Mouse (Mus musculus) heart, postnatal 14 days (tissue): ENCODE results near the gene Pde4b. TPM values are rescaled to one million over a fixed set of nuclear protein-coding genes. Genes with fewer than 3 reads are reported as not detected.
A peak's percentile ranks its signal among the peaks of the same experiment; 100 is the strongest.

ENCODE experiments used
- DNase-seq, 2 experiments: peaks; one replicate each; pipeline ENCODE4 v3.0.0; 2021 to 2022
- intact Hi-C: fragments of 180-260 bp; cut with DNase I; formaldehyde crosslinking; loops from one replicate; pipeline ENCODE4 v1.15.1; 2025
- total RNA-seq, 2 experiments: library from RNA; stranded (reverse); gene quantifications; 2 replicates each; pipeline ENCODE4 v1.2.3; 2021

The Pde4b gene
- total RNA-seq, 2 experiments from 2014 or later: 45.3 to 46.5 TPM

DNA sequence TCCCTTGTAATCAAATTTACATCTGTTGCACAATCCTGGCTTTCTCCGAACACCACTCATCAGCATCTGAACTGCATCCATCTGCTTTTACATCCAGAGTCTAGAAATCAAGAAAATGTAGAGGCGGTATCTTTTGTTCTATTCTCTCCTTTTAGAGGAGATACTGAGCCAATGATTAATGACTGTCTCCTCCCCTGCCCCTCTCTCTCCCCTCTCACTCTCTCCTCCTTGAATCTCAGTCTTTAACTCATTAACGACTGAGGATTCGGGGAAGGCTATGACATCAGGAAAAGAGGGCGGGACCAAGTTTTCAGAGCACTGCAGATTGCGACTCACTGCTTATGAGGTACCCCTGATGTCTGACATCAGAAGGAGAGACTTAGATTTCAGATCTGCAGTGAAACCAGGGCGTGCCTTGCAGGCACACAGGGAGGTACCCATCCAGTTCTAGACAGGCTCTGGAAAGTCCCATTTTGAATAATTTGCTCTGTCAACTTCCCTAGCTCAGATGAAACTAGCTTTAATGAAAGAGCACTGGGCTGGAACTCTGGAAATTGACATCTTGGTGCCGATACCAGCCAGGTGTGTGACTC lies 433.4 kb downstream of the Pde4b start:
- DNase-seq: no peak
- intact Hi-C loops: no loop called here

- intact Hi-C loops: no loop called here
- DNase-seq: no peak
These were observed 434.1 kb downstream of the Pde4b start for GRCm38 (mm10) chr4:102521434-102521833.

- DNase-seq: no peak
- intact Hi-C loops: no loop called here
These were observed 440.0 kb downstream of the Pde4b start for GRCm38 (mm10) chr4:102527361-102527760.

DNA sequence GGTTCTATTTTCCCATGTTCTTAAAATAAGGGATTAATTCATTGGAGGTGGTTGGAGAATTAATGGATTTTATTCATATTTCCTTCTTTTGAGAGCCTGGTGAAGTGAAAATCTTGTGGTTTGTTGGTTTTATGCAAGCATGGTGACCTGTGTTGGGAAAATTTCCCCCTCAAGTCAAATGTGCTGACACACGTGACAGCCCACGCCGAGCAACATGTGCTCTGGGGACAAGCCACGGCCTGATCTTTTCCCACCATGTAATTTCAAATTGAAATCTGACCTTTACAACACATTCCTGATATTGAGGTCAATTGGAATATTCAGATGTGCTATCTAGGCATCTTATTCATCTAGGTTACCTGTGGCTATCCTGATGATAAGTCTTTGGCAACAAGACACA lies 443.5 kb downstream of the Pde4b start:
- DNase-seq: no peak
- intact Hi-C loops: no loop called here

DNA sequence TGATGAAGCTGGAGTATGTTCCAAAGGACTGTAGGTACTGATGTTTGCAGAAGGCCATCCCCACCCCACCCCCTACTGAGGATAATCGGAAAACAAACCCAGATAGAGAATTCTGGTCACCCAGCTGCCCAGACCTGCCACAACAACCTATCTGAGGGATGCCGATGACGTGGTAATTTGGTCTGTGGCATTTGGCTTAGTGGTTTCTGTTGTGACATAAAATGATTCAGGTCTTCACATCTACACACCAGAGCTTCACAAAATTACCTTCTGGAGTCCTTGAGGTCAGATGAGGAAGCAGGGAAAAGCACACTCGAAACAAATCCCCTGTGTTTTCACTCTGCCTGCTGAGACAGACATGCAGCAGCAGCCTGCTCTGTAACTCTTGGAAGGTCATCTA lies 444.4 kb downstream of the Pde4b start:
- intact Hi-C loops: loop anchor here (2.0 kb wide), 1 partner anchor 21 kb away; no protein-coding TSS in a partner anchor

DNA sequence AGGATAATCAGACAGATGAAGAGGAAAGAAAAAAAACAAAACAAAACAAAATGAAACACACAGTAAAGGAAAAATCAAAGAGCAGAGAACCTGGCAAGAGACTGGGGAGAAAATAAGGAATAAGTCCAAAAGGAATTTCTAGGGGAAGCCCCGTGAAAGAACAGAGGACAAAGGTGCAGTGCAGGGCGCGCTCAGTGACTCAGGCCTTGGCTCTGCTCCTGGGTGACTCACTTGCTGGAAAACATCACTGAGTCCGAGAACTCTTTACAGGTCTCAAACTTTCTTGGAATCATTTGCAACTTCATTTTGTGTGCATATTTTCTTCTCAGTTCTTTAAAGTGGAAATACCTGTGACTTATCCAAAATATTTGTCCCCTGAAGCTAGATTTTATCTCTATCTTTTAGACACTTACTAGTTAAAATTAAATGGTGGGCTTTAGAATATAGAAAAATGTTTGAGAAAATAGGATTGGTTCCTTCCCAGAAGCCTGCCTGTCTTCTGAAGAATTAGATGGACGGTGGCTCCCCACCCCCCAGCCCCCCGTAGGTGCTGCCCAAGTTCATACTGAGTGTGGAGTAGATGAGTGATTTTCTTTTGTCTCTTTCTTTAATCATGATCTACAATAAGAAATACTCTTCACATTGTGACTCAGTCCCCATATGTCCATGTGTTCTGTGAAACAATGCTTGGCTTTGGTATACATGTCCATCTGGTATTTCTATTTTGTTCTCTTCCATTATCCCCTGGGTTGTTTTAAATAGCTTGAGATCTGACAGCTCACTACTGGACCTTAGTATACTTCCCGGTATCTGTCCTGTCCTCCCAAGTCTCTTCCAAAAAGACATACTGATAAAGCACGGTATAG lies 446.1 kb downstream of the Pde4b start:
- intact Hi-C loops: loop anchor here (2.0 kb wide), 1 partner anchor 23 kb away; no protein-coding TSS in a partner anchor

More for the DNA sequence above, 444.4 kb downstream of the Pde4b start:
- DNase-seq: no peak

GRCm38 (mm10) chr4:102534049-102534730 lies 446.8 kb downstream of the Pde4b start:
- DNase-seq: no peak
- intact Hi-C loops: no loop called here

More for the DNA sequence above, 446.1 kb downstream of the Pde4b start:
- DNase-seq: peak; percentile 71 to 75

DNA sequence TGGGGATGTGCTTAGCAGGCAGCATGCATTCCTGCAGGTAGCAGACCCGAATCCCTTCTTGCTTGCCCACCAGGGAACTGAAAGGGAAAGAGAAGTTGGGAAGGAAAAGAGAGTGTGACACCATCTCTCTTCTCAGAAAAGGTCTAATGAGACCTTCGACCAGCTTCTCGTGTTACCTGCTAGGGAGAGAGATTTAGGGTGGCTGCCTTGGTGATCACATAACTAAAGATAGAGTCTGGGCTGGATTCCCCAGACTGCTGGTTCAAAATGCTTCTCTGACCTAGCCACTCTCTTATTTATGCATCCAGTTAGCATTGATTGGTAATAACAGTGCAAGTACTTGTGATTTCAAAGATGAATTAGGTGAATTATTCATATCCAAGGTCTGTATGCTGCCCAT lies 448.5 kb downstream of the Pde4b start:
- intact Hi-C loops: loop anchor here (1.0 kb wide), 1 partner anchor 32 kb away; no protein-coding TSS in a partner anchor
- no peak for DNase-seq

- intact Hi-C loops: no loop called here
- DNase-seq: no peak
These were observed 450.9 kb downstream of the Pde4b start for GRCm38 (mm10) chr4:102538266-102538665.

DNA sequence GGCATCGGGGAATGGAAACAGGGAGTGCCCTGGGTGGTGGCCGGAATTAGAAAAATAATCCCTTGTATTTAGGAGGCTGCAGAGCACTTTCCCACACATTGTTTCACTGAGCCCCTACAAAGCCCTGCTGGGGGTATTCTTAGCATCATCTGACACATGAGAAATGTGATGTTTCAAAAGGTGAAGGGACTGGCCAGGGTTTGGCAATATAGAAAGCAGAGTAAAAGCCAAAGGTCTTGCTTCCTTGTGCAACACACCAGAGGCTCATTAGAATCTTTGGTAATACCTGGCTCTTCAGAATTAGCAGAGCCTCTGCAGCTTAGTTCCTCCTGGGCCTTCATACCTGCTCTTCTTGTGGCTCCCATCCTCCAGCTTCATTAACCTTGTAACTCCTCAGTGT lies 451.4 kb downstream of the Pde4b start:
- DNase-seq: no peak
- intact Hi-C loops: no loop called here

DNA sequence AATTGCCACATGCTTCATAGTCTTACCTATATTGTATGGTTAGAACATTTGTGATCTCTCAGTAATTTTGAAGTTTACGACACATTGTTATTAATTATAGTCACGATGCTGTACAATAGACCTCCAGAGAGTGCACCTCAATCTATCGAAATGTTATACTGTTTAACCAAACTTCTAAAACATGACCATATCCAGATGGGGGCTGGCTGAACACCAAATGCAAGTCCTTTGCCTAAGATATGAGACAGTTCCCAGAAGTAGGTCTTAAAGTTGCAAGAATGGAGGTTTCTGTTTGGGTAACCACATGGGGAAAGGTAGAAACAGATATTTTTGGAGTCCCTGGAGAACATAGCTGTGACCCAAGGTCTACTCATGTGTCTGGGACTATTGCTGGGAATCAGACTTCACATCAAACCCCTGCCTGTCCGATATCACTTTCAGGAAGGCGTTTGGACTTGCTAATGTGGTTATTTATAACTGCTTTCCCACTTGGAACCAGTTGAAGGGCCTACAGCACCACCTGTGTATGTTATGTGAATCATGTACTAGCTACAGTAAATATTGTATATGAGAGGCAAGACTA lies 452.3 kb downstream of the Pde4b start:
- intact Hi-C loops: no loop called here

DNA sequence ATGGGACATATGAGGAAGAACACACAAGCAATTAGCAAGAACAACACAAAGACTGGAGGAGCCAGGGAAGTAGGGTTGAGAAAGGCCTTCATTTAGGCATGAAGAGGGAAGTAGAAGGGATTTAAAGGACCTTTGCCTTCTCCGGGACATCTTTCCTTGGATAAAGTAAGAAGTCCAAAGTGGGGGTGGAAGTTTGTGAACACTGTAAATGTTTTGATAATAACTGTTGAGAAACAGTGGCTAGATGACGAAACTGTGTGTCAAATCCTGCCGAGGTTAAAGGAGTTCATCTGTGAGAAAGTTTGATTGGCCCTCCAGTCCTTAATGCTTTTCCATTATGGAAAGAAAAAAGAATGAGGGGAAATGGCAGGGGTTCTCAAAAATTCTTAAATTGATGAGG lies 455.6 kb downstream of the Pde4b start:
- intact Hi-C loops: no loop called here
- DNase-seq: no peak

More for the DNA sequence above, 452.3 kb downstream of the Pde4b start:
- DNase-seq: no peak

GRCm38 (mm10) chr4:102545226-102545625 lies 457.9 kb downstream of the Pde4b start:
- DNase-seq: no peak
- intact Hi-C loops: no loop called here

- DNase-seq: no peak
- intact Hi-C loops: no loop called here
These were observed 468.2 kb downstream of the Pde4b start for GRCm38 (mm10) chr4:102555566-102555965.

DNA sequence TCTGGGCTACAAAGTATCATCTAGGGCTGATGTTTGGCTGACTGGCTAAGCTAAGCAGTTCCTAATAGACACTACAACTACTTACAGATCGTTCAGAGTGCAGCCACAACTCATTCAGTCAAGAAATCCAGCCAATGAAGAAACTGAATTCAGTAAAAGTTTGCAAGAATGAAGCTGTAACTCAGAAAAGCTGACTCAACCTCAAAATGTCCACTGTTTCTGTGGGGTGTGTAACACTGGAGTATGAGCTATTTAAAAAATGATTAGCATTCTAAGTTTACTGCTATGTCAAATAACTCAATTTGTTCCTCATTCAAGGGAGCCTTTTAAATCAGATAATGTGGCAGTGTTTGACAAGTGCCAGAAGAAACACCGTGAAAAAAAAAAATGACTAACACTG lies 469.7 kb downstream of the Pde4b start:
- intact Hi-C loops: no loop called here
- no peak for DNase-seq

DNA sequence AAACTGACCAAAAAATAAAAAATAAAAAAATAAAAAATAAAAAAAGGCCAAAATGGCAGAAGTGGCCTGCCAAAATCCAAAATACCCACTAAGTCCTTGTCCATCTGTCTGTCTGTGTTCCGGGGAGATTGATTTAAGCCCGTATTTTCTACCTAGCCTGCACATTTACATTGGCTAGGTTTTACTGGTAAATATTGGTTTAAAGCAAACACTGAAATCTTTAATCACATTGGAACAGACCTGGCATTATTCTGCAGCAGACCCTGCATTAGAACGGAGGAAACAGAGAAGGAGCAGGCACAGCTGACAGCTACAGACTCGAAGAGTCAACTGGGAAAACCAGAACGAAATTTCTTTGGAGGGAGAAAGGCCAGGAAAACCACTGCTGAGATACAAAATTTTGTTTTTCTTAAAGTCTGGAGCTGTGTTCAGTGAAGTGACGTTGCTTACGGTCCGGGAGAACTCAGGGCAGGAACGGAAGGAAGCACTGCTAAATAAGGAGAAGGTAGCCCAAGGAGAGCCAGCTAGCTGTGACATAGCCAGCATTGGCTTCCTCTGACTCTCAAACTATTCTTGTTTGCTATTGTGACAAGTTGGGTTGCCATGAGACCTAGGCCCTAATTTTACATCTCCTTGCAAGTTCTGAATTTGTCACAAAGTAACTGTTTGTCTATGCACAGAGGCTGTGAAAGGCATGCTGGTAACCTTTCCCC lies 470.3 kb downstream of the Pde4b start:
- no peak for DNase-seq
- intact Hi-C loops: no loop called here

DNA sequence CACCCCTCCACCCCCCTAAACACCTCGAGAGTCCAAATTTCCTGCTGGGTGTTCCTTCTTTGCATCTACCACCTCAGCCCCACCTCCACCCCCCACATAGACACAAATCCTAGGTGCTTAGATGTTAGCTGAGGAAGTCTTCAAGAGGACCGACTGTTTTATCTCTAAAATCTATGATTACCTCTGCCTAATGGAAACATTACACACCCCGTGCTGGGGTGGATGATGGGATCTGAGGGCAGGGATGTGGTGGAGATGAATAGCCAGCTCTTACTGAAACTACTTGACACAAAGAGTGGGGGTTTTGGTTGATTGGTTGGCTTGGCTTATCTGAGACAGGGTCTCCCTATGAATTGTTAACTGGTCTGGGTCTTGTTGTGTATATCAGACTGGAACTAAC lies 471.0 kb downstream of the Pde4b start:
- DNase-seq: no peak
- intact Hi-C loops: no loop called here

DNA sequence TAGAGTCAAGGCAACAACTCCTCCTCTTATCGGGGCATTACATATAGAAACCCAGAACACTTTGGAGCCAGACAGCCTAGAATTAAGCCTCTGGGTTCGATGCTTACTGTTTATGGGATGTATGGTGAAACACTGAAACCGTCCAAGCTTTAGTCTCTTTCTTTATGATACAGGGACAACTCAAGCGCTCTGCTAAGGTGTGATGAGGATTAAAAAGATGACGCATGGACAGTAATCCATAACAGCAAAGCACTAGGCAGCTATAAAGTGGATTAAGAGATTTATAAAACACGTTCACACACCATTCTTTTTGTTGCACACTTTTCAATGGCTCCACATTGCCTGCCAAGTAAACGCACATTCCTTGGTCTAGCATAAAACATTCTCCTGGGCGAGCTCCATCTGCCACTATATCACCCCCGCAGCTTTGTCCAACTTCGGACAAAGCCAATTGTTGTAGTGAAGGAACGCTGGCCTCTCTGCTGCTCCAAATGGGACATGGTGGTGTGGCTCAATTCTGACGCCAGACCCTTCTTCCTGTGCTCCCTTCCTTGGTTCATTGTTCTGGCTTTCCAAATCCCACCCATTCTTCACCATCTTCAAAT lies 473.4 kb downstream of the Pde4b start:
- no peak for DNase-seq
- intact Hi-C loops: no loop called here

GRCm38 (mm10) chr4:102563273-102563855 lies 476.0 kb downstream of the Pde4b start:
- intact Hi-C loops: no loop called here
- DNase-seq: no peak
